Mouse (Mus musculus): Measurements from ENCODE around the gene Cerk.

Gene Cerk

DNA sequence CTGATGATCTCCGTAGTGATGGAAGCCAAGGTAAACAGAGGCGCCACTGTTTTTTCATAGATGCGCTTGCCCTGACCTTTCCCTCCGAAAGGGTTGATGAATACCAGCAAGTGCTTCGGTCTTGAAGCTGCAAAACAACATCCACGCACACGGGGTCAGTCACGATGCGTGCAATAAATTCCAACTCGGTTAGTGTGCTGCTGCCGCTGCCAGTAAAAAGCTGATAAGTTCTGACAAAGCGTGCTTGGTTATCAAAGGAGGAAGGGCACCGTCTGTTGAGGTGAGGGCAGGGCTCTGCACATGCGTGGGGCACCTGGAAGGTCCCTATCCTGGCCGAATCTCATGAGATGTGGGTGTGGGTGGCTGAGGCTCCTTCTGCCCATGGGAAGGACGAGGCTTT lies 26.8 kb downstream of the Cerk start:
- DNase-seq, result no peak

DNA sequence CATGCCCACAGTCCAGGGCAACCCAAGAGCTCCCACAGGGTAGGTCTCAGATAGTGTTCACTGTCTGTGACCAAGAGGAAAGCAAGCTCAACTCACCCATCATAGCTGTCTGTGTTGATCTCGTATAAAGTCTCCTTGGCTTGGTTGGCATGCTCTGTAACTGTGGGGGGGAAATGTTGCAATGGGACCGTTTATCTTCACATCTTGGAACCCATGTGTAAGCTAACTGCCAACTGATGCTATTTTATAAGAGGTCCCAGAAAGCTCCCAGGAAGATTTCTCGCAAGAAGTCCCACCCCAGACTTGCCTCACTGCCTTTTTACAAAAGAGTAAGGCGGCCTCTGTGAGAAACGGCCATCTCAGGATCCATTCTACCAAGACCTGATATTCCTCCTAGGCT lies 29.4 kb downstream of the Cerk start:
- DNase-seq, result no peak

GRCm38 (mm10) chr15:86153481-86153960 lies 32.4 kb downstream of the Cerk start:
- no peak for DNase-seq

DNA sequence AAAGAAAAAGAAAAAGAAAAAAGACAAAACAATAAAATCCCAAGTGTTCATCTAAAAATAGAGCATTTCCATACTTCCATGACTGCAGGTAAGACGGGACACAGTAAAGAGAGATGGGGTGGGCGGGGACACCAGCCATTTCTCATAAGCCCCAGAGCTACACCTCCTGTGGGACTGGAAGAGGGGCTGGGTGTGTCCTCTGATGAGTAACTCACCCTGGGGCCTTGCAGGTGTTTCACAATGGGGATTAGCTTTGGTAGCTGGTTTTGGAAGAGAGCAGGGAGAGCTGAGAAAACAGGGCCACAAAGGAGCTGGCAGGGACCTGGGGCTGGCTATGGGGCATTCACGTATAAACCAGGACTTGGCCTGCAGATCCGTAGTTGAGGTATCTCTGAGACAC lies 35.3 kb downstream of the Cerk start:
- no peak for DNase-seq

DNA sequence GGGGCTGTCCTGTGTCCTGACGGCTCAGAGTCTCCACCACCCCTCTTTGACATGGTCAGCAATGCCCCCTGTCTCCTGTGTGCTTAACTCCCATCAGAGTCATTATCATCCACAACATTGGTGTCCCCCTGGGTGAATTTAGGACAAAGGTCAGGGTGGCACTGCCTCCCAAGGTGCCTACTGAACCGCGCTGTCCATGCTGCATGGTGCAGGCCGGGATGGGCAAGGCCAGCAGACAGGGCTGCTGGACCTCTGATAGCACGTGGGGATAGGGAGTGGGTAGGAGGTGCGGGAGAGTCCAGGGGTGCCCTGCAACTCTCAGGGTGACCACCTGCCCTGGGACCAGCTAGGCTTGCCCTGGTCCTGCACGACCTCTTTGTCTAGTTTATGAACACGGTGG lies 39.0 kb downstream of the Cerk start:
- DNase-seq, result no peak

GRCm38 (mm10) chr15:86145046-86145445 lies 40.9 kb downstream of the Cerk start:
- no peak for DNase-seq

DNA sequence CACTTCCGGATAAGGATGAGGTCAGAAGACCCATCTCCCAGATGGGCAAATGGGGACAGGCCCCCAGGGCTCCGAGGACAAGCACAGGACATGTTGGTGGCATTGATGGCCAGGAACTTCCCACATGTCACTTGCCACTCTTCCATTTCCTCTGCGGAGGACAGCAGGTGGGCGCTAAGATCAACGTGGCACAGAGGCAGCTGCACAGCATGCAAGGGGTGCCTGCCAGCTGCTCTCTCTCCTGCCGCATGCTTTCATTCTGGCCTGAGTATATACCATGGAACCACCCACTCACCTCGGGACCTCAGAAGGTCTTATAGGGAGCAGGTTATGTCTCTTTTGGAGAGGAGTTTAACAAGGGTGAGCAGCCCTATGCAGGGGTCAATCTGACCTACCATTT lies 41.4 kb downstream of the Cerk start:
- DNase-seq, result no peak

GRCm38 (mm10) chr15:86140323-86140722 lies 45.6 kb downstream of the Cerk start:
- peak; percentile 69 for DNase-seq

GRCm38 (mm10) chr15:86137638-86138037 lies 48.3 kb downstream of the Cerk start:
- DNase-seq, result peak; percentile 91

DNA sequence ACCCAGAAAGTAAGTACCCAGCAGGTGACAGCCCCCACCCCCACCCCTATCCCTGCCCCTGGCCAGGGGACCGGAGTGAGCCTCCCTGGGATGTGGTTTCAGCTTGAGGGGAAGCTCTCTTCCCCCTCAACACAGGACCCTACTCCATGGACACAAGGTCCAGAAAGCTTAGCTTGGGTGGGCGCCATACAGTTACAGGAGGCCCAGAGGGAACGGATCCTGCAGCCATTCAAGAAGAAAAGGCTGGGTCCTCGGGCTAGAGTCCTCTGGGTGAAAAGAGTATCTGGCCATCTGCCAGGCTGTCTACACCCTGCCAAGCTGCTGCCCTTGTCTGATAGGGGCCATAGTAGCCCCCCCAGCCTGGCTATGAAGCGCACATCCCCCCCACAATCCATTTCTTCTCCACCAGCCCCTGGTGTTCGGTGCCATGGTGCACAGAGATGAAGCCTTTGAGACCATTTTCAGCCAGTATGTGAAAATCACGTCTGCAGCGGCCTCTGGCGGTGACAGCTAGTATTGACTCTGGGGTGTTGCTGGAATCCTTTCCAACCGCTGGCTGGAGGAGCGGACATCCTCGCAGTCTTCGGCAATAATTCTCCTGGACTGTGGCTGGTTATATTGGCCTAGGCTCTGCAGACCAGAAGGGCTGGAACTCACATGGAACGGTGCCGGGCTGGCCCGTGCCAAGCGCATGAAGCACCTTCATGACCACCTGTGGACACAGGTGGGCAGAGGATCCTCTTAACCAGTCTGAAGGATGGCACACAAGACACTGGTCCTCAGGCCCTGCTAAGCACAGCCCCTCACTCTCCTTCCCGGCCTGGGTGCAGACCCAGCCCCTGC lies 50.8 kb downstream of the Cerk start:
- DNase-seq, result peak; percentile 91

DNA sequence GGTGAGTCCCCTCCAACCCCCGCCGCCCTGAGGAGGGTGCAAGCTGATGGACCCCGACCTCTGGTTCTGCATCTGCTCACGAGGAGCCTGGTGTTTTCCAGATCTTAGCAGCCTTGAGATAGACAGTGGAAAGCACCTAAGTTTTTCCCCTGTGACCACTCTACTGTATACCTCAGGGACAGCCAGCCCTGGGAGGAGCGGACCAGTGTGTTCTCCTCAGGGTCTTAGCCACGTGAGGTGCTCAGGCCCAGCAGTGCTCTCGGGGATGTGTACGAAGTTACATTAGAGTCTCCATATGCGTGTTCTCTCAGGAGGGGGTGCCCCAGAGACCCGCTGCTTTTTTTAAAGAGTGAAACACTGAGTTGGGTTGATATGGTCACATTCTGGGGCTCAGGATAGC lies 55.3 kb downstream of the Cerk start:
- DNase-seq, result no peak

DNA sequence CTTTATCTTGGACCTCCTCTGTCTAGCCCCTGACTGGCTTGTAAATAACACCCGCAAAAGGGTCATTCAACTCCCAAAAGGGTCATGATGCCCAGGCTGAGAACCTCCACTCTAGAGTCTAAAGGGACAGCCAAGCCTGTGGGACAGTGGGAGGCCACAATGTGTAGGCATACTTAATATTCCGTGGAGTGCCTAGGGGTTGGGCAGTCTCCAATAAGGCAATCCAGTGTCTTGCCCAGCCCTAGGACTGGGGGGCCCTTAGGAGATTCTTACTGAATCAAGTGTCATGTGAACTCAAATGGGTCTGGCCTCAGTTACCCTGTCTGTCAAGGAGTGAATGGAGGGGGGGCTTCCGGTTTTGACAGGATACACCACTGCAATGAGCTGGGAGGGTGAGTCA lies 56.9 kb downstream of the Cerk start:
- DNase-seq, result no peak

DNA sequence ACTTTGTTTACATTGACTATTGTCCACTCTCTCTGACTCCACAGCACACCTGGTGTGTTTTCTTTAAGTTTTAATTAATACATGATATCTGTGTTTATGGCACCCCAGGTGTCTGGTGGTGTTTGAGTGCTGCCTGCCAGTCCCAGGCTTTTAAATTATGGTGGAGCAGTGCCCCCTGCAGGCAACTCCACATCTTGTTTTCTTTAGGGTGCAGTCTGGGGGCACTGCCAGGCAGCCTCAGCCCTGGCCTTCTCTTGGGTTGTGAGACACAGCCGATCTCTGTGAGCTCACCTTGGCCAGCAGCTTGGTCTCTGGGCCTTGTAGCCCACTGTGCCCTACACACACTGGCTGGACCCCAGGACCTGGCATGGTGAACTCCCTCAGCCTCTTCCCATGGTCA lies 61.6 kb downstream of the Cerk start:
- peak; percentile 91 for DNase-seq

DNA sequence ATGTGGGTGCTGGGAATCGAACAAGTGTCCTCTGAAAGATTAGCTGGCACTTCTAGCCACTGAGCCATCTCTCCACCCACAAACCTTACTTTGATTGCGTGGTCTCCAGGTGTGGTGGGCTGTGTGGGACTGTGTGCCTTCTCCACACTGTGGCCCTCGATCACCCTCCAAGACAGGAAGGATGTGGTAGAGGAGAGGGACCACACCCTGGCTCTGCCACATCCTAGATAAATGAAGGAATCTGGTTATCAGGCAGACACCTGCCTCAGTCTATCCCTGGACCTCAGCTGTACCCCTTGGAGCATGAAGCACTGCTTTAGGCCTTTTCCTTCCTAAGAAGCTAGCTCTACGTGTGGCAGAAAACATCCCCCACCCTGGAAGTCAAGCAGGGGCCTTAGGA lies 62.5 kb downstream of the Cerk start:
- DNase-seq, result no peak

DNA sequence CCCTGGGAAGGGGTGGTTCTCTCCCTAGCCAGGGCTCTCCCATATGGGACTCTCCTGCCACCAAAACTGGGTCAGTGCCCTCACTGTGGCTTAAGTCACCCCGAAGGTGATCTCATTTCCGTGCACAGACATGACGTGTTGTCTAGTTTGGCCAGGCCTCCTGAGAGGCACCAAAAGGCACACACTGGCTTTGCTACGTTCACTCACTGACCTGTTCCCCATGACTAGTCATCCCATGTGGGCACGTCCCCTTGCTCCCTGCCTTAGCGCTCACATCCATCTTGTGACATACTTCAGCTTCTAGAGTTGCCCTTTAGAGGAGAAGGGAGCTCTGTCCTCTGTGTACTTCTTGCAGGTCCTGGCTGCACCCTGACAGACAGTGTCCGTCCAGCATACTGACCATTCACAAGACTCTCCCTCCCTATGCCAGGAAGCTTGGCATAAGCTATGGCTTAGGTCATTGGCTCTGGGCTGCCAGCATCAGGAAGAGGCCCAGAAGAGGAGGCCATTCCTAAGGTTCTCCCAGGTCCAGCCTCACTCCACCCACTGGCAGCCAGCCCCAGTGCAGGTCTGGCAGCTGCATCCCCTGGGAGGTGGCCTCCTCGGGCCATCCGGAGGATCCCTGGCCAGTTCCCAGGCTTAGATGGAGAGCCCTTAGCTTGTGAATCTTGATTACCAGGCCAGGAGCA lies 63.5 kb downstream of the Cerk start:
- DNase-seq, result no peak

GRCm38 (mm10) chr15:86119186-86119585 lies 66.8 kb downstream of the Cerk start:
- DNase-seq, result no peak

- no peak for DNase-seq
Observed at GRCm38 (mm10) chr15:86117115-86118100, 68.5 kb downstream of the Cerk start.

DNA sequence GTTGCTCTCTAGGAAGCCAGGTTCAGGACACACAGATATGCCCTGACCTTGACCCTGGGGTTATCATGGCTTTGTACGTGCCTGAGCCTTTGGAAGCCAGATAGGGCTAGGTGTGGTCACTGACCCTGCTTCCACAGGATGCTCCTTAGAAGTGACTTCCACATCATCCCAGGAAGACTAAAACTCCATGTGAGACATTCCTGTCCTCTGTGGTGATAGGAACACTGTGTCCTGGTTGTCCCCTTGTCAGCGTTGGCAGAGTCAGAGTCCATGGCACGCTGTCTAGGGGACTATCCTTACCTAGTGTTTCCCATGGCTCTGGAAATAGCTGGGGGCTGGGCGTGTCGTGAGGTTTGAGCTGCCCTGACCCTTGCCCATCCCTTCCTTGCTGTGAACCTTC lies 69.5 kb downstream of the Cerk start:
- no peak for DNase-seq

GRCm38 (mm10) chr15:86113342-86113710 lies 72.6 kb downstream of the Cerk start:
- DNase-seq, result peak; percentile 42

GRCm38 (mm10) chr15:86112707-86113341 lies 73.1 kb downstream of the Cerk start:
- no peak for DNase-seq

GRCm38 (mm10) chr15:86110361-86111103 lies 75.4 kb downstream of the Cerk start:
- DNase-seq, result peak; percentile 63

- no peak for DNase-seq
Observed at GRCm38 (mm10) chr15:86109650-86110211, 76.2 kb downstream of the Cerk start.
